Mouse (Mus musculus) lung, adult 2 months (tissue): ENCODE measurements around the gene Pmepa1.

Experiments used
- CTCF ChIP-seq: fragments of 200-500 bp; IDR thresholded peaks from 2 replicates; pipeline ENCODE4 v1.5.1; 2011; ENCODE audit warnings: mild to moderate bottlenecking, low read length, control low read depth; ENCODE audit not compliant: insufficient read depth
- POLR2A ChIP-seq: fragments of 200-500 bp; IDR thresholded peaks from 2 replicates; pipeline ENCODE4 v1.6.1; 2011; ENCODE audit warnings: low read depth, mild to moderate bottlenecking, control low read depth, low read length, borderline replicate concordance; ENCODE audit errors: extremely low read depth

DNA sequence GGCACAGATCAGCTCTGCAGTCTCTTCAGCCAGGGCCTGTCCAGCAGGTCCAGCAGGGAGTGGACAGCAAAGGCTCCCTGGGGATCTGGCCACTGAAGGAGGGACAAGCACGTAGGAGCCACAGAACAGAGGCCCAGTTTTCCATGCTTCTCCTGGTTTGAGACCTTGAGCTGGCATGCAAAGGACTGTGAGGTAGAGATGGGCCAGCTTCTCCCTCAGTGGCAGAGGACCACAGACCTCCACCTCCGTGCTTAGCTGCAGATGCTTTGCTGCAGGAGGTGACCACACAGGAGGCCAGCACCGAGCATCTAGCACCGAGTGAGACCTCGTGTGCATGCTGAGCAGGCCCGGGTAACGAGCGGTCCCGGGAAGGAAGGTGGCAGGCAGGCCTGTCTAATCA lies 35.6 kb downstream of the Pmepa1 start:
- TF ChIP-seq CTCF (no peak), POLR2A (no peak)
